ENCODE assay signal across 8 mouse cellular contexts in the genomic region with DNA sequence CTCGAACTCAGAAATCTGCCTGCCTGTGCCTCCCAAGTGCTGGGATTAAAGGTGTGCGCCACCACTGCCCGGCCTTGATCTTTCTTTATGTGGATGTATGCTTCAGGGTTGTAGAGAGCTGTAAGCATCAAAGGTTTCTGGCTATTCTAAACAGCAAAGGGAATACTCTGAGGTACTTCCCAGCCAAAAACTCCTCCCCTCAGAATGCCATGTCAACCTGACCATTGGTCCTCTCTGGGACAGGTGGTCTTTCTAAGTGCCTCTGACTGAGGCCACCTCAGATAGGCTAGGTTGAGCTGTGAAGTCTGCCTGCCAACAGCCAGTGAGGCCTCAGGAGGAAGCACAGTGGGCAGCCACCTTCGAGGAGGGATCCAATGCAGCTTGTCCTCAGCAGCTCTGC. TPM values are rescaled to one million over a fixed set of nuclear protein-coding genes. Genes with fewer than 3 reads are reported as not detected.
DNase-seq lines count a peak whose midpoint lies in the region; ATAC-seq and TF ChIP-seq lines count a peak whose summit lies in the region.

No protein-coding gene starts in this region.

- peak overlapping the region; percentile 35 for H3K4me2 ChIP-seq in hindbrain, postnatal 0 days (ENCODE audit: low read depth, low read length)
- H3K4me2 ChIP-seq in hindbrain, embryonic 13.5 days: no peak overlapping the region
- H3K4me2 ChIP-seq in CH12.LX (ENCODE audit: insufficient read depth, low read depth, poor library complexity, severe bottlenecking): peak overlapping the region; percentile 69
- no peak overlapping the region for H3K4me2 ChIP-seq in midbrain, embryonic 16.5 days (ENCODE audit: low read length)

- no peak; the same call in 1 of the 2 replicates for TF ChIP-seq EP300 in CH12.LX (IDR thresholded peaks at IDR 0.05; ENCODE audit: low read length)

- peaks cover 13% of the 10 kb centered on the region for H3K36me3 ChIP-seq in hindbrain, postnatal 0 days (ENCODE audit: insufficient read depth, low read length)
- H3K36me3 ChIP-seq in hindbrain, embryonic 13.5 days: peaks cover 22% of the 10 kb centered on the region
- peaks cover 18 to 48% of the 10 kb centered on the region in 2 experiments for H3K36me3 ChIP-seq in CH12.LX (replicated peaks in 1 of 2; ENCODE audit: control insufficient read depth in 1 of 2, insufficient read depth in 1 of 2, low read length in 1 of 2)
- peaks cover 39% of the 10 kb centered on the region for H3K36me3 ChIP-seq in megakaryocyte, embryonic 14.5 days (replicated peaks; ENCODE audit: low read length)
- peaks cover 12% of the 10 kb centered on the region for H3K36me3 ChIP-seq in midbrain, embryonic 16.5 days (ENCODE audit: control insufficient read depth, insufficient read depth, low read length)

- no peak for TF ChIP-seq POLR2A in CH12.LX (IDR thresholded peaks at IDR 0.05; ENCODE audit: low read depth, low read length)

- in situ Hi-C loops in CH12.LX (cut with MboI; ENCODE audit: low pct_ligation_motif_present, low pct_unique_long_range_greater_than_20kb, low sequenced_read_pairs): no loop called here

- H3K4me1 ChIP-seq in hindbrain, postnatal 0 days (ENCODE audit: insufficient read depth, low read length): no peaks in the 10 kb centered on the region
- H3K4me1 ChIP-seq in hindbrain, embryonic 13.5 days (replicated peaks): peaks cover 10% of the 10 kb centered on the region
- peaks cover 12 to 63% of the 10 kb centered on the region in 2 experiments for H3K4me1 ChIP-seq in CH12.LX (ENCODE audit: control insufficient read depth in 1 of 2, insufficient read depth in 2 of 2)
- H3K4me1 ChIP-seq in megakaryocyte, embryonic 14.5 days: peaks cover 61% of the 10 kb centered on the region
- peaks cover 4% of the 10 kb centered on the region; the same call in 1 of the 2 replicates for H3K4me1 ChIP-seq in midbrain, embryonic 16.5 days (ENCODE audit: control insufficient read depth, insufficient read depth, low read length)

- no peak for ATAC-seq in hindbrain, postnatal 0 days
- ATAC-seq in hindbrain, embryonic 13.5 days (ENCODE audit: low FRiP score): no peak
- peak; percentile 28 for ATAC-seq in granulocyte monocyte progenitor cell, adult 5-6 weeks (replicated peaks; ENCODE audit: poor library complexity, severe bottlenecking)
- ATAC-seq in midbrain, embryonic 16.5 days: no peak

- no peak overlapping the region for H3K27ac ChIP-seq in hindbrain, postnatal 0 days
- no peak overlapping the region for H3K27ac ChIP-seq in hindbrain, embryonic 13.5 days
- H3K27ac ChIP-seq in CH12.LX (ENCODE audit: insufficient read depth, low read depth): peak overlapping the region; percentile 88
- no peak overlapping the region for H3K27ac ChIP-seq in midbrain, embryonic 16.5 days (ENCODE audit: low read length)

- WGBS in hindbrain, postnatal 0 days: 87% methylated on average over 4 of the region's 4 CpGs
- 84% methylated on average over 4 of the region's 4 CpGs for WGBS in hindbrain, embryonic 13.5 days
- 86% methylated on average over 4 of the region's 4 CpGs for WGBS in midbrain, embryonic 16.5 days

- H3K9ac ChIP-seq in hindbrain, postnatal 0 days (replicated peaks; ENCODE audit: low read length): no peak overlapping the region
- H3K9ac ChIP-seq in hindbrain, embryonic 13.5 days: no peak overlapping the region
- peak overlapping the region; percentile 71 for H3K9ac ChIP-seq in CH12.LX (ENCODE audit: insufficient read depth, low read depth)
- no peak overlapping the region for H3K9ac ChIP-seq in midbrain, embryonic 16.5 days (ENCODE audit: low read depth, low read length)

- H3K79me2 ChIP-seq in CH12.LX (replicated peaks; ENCODE audit: control insufficient read depth, extremely low read depth, insufficient read depth, poor library complexity, severe bottlenecking): peaks cover 24% of the 10 kb centered on the region

- no peaks in the 10 kb centered on the region for H3K9me3 ChIP-seq in hindbrain, postnatal 0 days (ENCODE audit: low read length)
- H3K9me3 ChIP-seq in hindbrain, embryonic 13.5 days: no peaks in the 10 kb centered on the region
- no peaks in the 10 kb centered on the region for H3K9me3 ChIP-seq in CH12.LX (replicated peaks; ENCODE audit: low read length)
- no peaks in the 10 kb centered on the region for H3K9me3 ChIP-seq in megakaryocyte, embryonic 14.5 days
- no peaks in the 10 kb centered on the region for H3K9me3 ChIP-seq in midbrain, embryonic 16.5 days (replicated peaks; ENCODE audit: control insufficient read depth, low read length, poor library complexity, severe bottlenecking)

- 0 out of 2 replicates have a peak overlapping the region, but pooled peaks have one; percentile 18 for H3K4me3 ChIP-seq in hindbrain, postnatal 0 days (ENCODE audit: low read length)
- no peak overlapping the region for H3K4me3 ChIP-seq in hindbrain, embryonic 13.5 days
- H3K4me3 ChIP-seq in CH12.LX (replicated peaks in 1 of 3; ENCODE audit: low read depth in 2 of 3, low read length in 2 of 3, poor library complexity in 1 of 3): peak overlapping the region; percentile 66 to 71 (median 68)
- H3K4me3 ChIP-seq in megakaryocyte, embryonic 14.5 days (replicated peaks): peak overlapping the region; percentile 97
- no peak overlapping the region for H3K4me3 ChIP-seq in midbrain, embryonic 16.5 days (ENCODE audit: low read depth, low read length)

- dilution Hi-C loops in CH12.LX (cut with MboI; ENCODE audit: extremely low pct_ligation_motif_present, extremely low pct_unique_long_range_greater_than_20kb, low sequenced_read_pairs): no loop called here

- TF ChIP-seq RAD21 in CH12.LX (IDR thresholded peaks at IDR 0.05; ENCODE audit: low read depth, low read length): no peak

- no peak for DNase-seq in hindbrain, postnatal 0 days (ENCODE audit: low spot score)
- DNase-seq in CH12.LX (ENCODE audit: extremely low read depth): peak; percentile 89
- no peak for DNase-seq in frontal cortex, postnatal 25 days (ENCODE audit: low spot score in 2 of 2)
- DNase-seq in cerebellum, adult 11-12 months: no peak

- H3K27me3 ChIP-seq in hindbrain, postnatal 0 days (ENCODE audit: insufficient read depth, low read length): no peaks in the 10 kb centered on the region
- no peaks in the 10 kb centered on the region for H3K27me3 ChIP-seq in hindbrain, embryonic 13.5 days
- H3K27me3 ChIP-seq in CH12.LX (replicated peaks): no peaks in the 10 kb centered on the region
- no peaks in the 10 kb centered on the region for H3K27me3 ChIP-seq in megakaryocyte, embryonic 14.5 days (replicated peaks)
- no peaks in the 10 kb centered on the region for H3K27me3 ChIP-seq in midbrain, embryonic 16.5 days (ENCODE audit: control insufficient read depth, insufficient read depth, low read depth, low read length)

- no peak for TF ChIP-seq CTCF in hindbrain, postnatal 0 days (IDR thresholded peaks at IDR 0.05; ENCODE audit: low read depth)
- no peak for TF ChIP-seq CTCF in CH12.LX (conservative IDR thresholded peaks at IDR 0.05 in 1 of 2, IDR thresholded peaks at IDR 0.05 in 1 of 2; ENCODE audit: low read depth in 2 of 2, low read length in 2 of 2)

RNA-seq across cellular contexts. Expression of a gene that starts 0.7 kb away (rescaled TPM):
- total RNA-seq in hindbrain, postnatal 0 days (2014; rRNA removed): 3.9 and 4.2 TPM in 2 replicates
- polyA plus RNA-seq in hindbrain, postnatal 0 days (2015; fragmentation: Nextera tagmentation; extraction: Ambion mirVana): 5.3 and 5.8 TPM in 2 replicates
- 3.7 and 4.0 TPM in 2 replicates for polyA plus RNA-seq in hindbrain, embryonic 13.5 days (2015; fragmentation: Nextera tagmentation; extraction: Ambion mirVana)
- total RNA-seq in CH12.LX (2012; rRNA removed) (49.3 and 59.3 TPM in 2 replicates), CH12.LX (2014; rRNA removed) (74.9 and 79.1 TPM in 2 replicates)
- 63.7 and 67.6 TPM in 2 replicates for polyA plus RNA-seq in CH12.LX (2012; ENCODE audit: insufficient read length, low read depth)
- total RNA-seq in granulocyte monocyte progenitor cell, adult 5-6 weeks (2014; fragmentation: Nextera tagmentation): 26.9 and 29.5 TPM in 2 replicates
- total RNA-seq in granulocyte monocyte progenitor cell, adult 5-6 weeks (2017): 27.7 and 33.0 TPM in 2 replicates
- polyA plus RNA-seq in megakaryocyte, embryonic 14.5 days (2012; ENCODE audit: insufficient read depth, low replicate concordance): 5.7 and 15.6 TPM in 2 replicates
- 2.5 and 3.1 TPM in 2 replicates for polyA plus RNA-seq in midbrain, embryonic 16.5 days (2015; fragmentation: Nextera tagmentation; extraction: Ambion mirVana)

RNA-seq across cellular contexts. Expression of a gene that starts 6.8 kb away (rescaled TPM):
- total RNA-seq in hindbrain, postnatal 0 days (2014; rRNA removed): 535 and 538 TPM in 2 replicates
- polyA plus RNA-seq in hindbrain, postnatal 0 days (2015; fragmentation: Nextera tagmentation; extraction: Ambion mirVana): 276 and 282 TPM in 2 replicates
- 301 and 310 TPM in 2 replicates for polyA plus RNA-seq in hindbrain, embryonic 13.5 days (2015; fragmentation: Nextera tagmentation; extraction: Ambion mirVana)
- total RNA-seq in CH12.LX (2012; rRNA removed) (3,039 and 3,055 TPM in 2 replicates), CH12.LX (2014; rRNA removed) (5,415 and 5,728 TPM in 2 replicates)
- 881 and 909 TPM in 2 replicates for polyA plus RNA-seq in CH12.LX (2012; ENCODE audit: insufficient read length, low read depth)
- 1,057 and 1,193 TPM in 2 replicates for total RNA-seq in granulocyte monocyte progenitor cell, adult 5-6 weeks (2014; fragmentation: Nextera tagmentation)
- 795 and 2,552 TPM in 2 replicates for total RNA-seq in granulocyte monocyte progenitor cell, adult 5-6 weeks (2017)
- polyA plus RNA-seq in megakaryocyte, embryonic 14.5 days (2012; ENCODE audit: insufficient read depth, low replicate concordance): 250 and 697 TPM in 2 replicates
- polyA plus RNA-seq in midbrain, embryonic 16.5 days (2015; fragmentation: Nextera tagmentation; extraction: Ambion mirVana): 185 and 220 TPM in 2 replicates

RNA-seq across cellular contexts. Expression of a gene that starts 15.9 kb away (rescaled TPM):
- 103 and 140 TPM in 2 replicates for total RNA-seq in hindbrain, postnatal 0 days (2014; rRNA removed)
- polyA plus RNA-seq in hindbrain, postnatal 0 days (2015; fragmentation: Nextera tagmentation; extraction: Ambion mirVana): 143 and 154 TPM in 2 replicates
- 108 and 111 TPM in 2 replicates for polyA plus RNA-seq in hindbrain, embryonic 13.5 days (2015; fragmentation: Nextera tagmentation; extraction: Ambion mirVana)
- total RNA-seq in CH12.LX (2012; rRNA removed): 2.8 and 3.4 TPM in 2 replicates
- total RNA-seq in CH12.LX (2014; rRNA removed): 1.1 and 1.4 TPM in 2 replicates
- polyA plus RNA-seq in CH12.LX (2012; ENCODE audit: insufficient read length, low read depth): 4.5 and 4.6 TPM in 2 replicates
- 1.4 and 3.0 TPM in 2 replicates for total RNA-seq in granulocyte monocyte progenitor cell, adult 5-6 weeks (2014; fragmentation: Nextera tagmentation)
- 0.52 and 2.2 TPM in 2 replicates for total RNA-seq in granulocyte monocyte progenitor cell, adult 5-6 weeks (2017)
- 2.6 and 2.9 TPM in 2 replicates for polyA plus RNA-seq in megakaryocyte, embryonic 14.5 days (2012; ENCODE audit: insufficient read depth, low replicate concordance)
- polyA plus RNA-seq in midbrain, embryonic 16.5 days (2015; fragmentation: Nextera tagmentation; extraction: Ambion mirVana): 67.7 and 76.5 TPM in 2 replicates

RNA-seq across cellular contexts. Expression of a gene that starts 17.1 kb away (rescaled TPM):
- 290 and 295 TPM in 2 replicates for total RNA-seq in hindbrain, postnatal 0 days (2014; rRNA removed)
- 106 and 114 TPM in 2 replicates for polyA plus RNA-seq in hindbrain, postnatal 0 days (2015; fragmentation: Nextera tagmentation; extraction: Ambion mirVana)
- 92.1 and 96.6 TPM in 2 replicates for polyA plus RNA-seq in hindbrain, embryonic 13.5 days (2015; fragmentation: Nextera tagmentation; extraction: Ambion mirVana)
- total RNA-seq in CH12.LX (2012; rRNA removed) (20.2 and 29.9 TPM in 2 replicates), CH12.LX (2014; rRNA removed) (14.5 and 14.9 TPM in 2 replicates)
- polyA plus RNA-seq in CH12.LX (2012; ENCODE audit: insufficient read length, low read depth): 46.0 and 49.4 TPM in 2 replicates
- total RNA-seq in granulocyte monocyte progenitor cell, adult 5-6 weeks (2014; fragmentation: Nextera tagmentation): 77.1 and 85.8 TPM in 2 replicates
- total RNA-seq in granulocyte monocyte progenitor cell, adult 5-6 weeks (2017): 56.3 and 66.2 TPM in 2 replicates
- polyA plus RNA-seq in megakaryocyte, embryonic 14.5 days (2012; ENCODE audit: insufficient read depth, low replicate concordance): 47.7 and 94.2 TPM in 2 replicates
- 134 and 145 TPM in 2 replicates for polyA plus RNA-seq in midbrain, embryonic 16.5 days (2015; fragmentation: Nextera tagmentation; extraction: Ambion mirVana)

RNA-seq across cellular contexts. Expression of a gene that starts 23.8 kb away (rescaled TPM):
- total RNA-seq in hindbrain, postnatal 0 days (2014; rRNA removed): 0.31 and 0.58 TPM in 2 replicates
- 3.8 and 4.6 TPM in 2 replicates for polyA plus RNA-seq in hindbrain, postnatal 0 days (2015; fragmentation: Nextera tagmentation; extraction: Ambion mirVana)
- polyA plus RNA-seq in hindbrain, embryonic 13.5 days (2015; fragmentation: Nextera tagmentation; extraction: Ambion mirVana): 2.3 and 2.8 TPM in 2 replicates
- 2.3 and 2.4 TPM in 2 replicates for total RNA-seq in CH12.LX (2012; rRNA removed)
- total RNA-seq in CH12.LX (2014; rRNA removed): 1.9 and 2.3 TPM in 2 replicates
- 2.2 and 3.0 TPM in 2 replicates for polyA plus RNA-seq in CH12.LX (2012; ENCODE audit: insufficient read length, low read depth)
- 0.49 and 2.7 TPM in 2 replicates for total RNA-seq in granulocyte monocyte progenitor cell, adult 5-6 weeks (2014; fragmentation: Nextera tagmentation)
- 0.52 and 9.1 TPM in 2 replicates for total RNA-seq in granulocyte monocyte progenitor cell, adult 5-6 weeks (2017)
- polyA plus RNA-seq in megakaryocyte, embryonic 14.5 days (2012; ENCODE audit: insufficient read depth, low replicate concordance): 2.8 TPM in 1 of 2 replicates, not detected in the other
- polyA plus RNA-seq in midbrain, embryonic 16.5 days (2015; fragmentation: Nextera tagmentation; extraction: Ambion mirVana): 3.0 and 3.1 TPM in 2 replicates

Comparison
In these comparisons a context has a peak if more than half of its experiments do, and no peak if none do; other contexts are left out.
1. H3K4me2 ChIP-seq: peak in hindbrain, postnatal 0 days (single experiment) and CH12.LX (single experiment); none in hindbrain, embryonic 13.5 days (single experiment) and midbrain, embryonic 16.5 days (single experiment).
2. H3K4me3 ChIP-seq: peak in hindbrain, postnatal 0 days (single experiment), CH12.LX (3 of 3) and megakaryocyte, embryonic 14.5 days (single experiment); none in hindbrain, embryonic 13.5 days (single experiment) and midbrain, embryonic 16.5 days (single experiment).
3. RNA of a gene that starts 15.9 kb away (polyA plus RNA-seq): 143 to 154 TPM in hindbrain, postnatal 0 days, 108 to 111 TPM in hindbrain, embryonic 13.5 days and 67.7 to 76.5 TPM in midbrain, embryonic 16.5 days; 4.5 to 4.6 TPM in CH12.LX and 2.6 to 2.9 TPM in megakaryocyte, embryonic 14.5 days; every median in the first group is over 10 times any median in the second.